Mouse (Mus musculus): ENCODE data around the gene Phyh. TPM values are rescaled to one million over a fixed set of nuclear protein-coding genes. Genes with fewer than 3 reads are reported as not detected.

Gene Phyh
- polyA plus RNA-seq, 1 experiment from 2014 or later: 45.1 TPM

GRCm38 (mm10) chr2:4969083-4969482, 50.3 kb downstream of the Phyh start:
- no peak overlapping the region for H3K4me2 ChIP-seq
- H3K27me3 ChIP-seq (replicated peaks; ENCODE audit: control insufficient read depth, insufficient read depth, low read length): no peaks in the 10 kb centered on the region
- WGBS: 91% methylated on average over 1 of the region's 2 CpGs
- no peak for ATAC-seq (replicated peaks; ENCODE audit: low FRiP score)
- no peak overlapping the region for H3K4me3 ChIP-seq (ENCODE audit: low read depth, low read length)
- no peak overlapping the region for H3K27ac ChIP-seq (ENCODE audit: low read depth, low read length)
- H3K36me3 ChIP-seq (ENCODE audit: control insufficient read depth, insufficient read depth, low read length): no peaks in the 10 kb centered on the region
- DNase-seq (ENCODE audit: low spot score): no peak
- no peaks in the 10 kb centered on the region for H3K4me1 ChIP-seq (replicated peaks; ENCODE audit: control insufficient read depth, insufficient read depth, low read length)
- no peaks in the 10 kb centered on the region for H3K9me3 ChIP-seq (ENCODE audit: control insufficient read depth, low read length)
- H3K9ac ChIP-seq (ENCODE audit: low read depth, low read length): no peak overlapping the region

- Histone ChIP-seq H3K4me1 (replicated peaks; ENCODE audit: control insufficient read depth, insufficient read depth, low read length) (no peaks in the 10 kb centered on the region), H3K27me3 (replicated peaks; ENCODE audit: control insufficient read depth, insufficient read depth, low read length) (no peaks in the 10 kb centered on the region), H3K9me3 (ENCODE audit: control insufficient read depth, low read length) (no peaks in the 10 kb centered on the region), H3K4me3 (ENCODE audit: low read depth, low read length) (no peak within 1 kb of the TSS), H3K9ac (ENCODE audit: low read depth, low read length) (no peak within 1 kb of the TSS), H3K36me3 (ENCODE audit: control insufficient read depth, insufficient read depth, low read length) (no peaks in the 10 kb centered on the region), H3K27ac (ENCODE audit: low read depth, low read length) (no peak within 1 kb of the TSS), H3K4me2 (no peak within 1 kb of the TSS)
- no peak for ATAC-seq (replicated peaks; ENCODE audit: low FRiP score)
- DNase-seq (ENCODE audit: low spot score): no peak
- 69% methylated on average over 5 of the region's 5 CpGs for WGBS
Observed at GRCm38 (mm10) chr2:4975807-4976206, 57.0 kb downstream of the Phyh start, which contains the start of gene Ucma. Gene Ucma, plus strand, starts transcription at chr2:4976122.

- DNase-seq (ENCODE audit: low spot score) (no peak), ATAC-seq (replicated peaks; ENCODE audit: low FRiP score) (no peak)
- H3K36me3 ChIP-seq (ENCODE audit: control insufficient read depth, insufficient read depth, low read length): no peaks in the 10 kb centered on the region
- no peak overlapping the region for H3K9ac ChIP-seq (ENCODE audit: low read depth, low read length)
- H3K4me1 ChIP-seq (replicated peaks; ENCODE audit: control insufficient read depth, insufficient read depth, low read length): no peaks in the 10 kb centered on the region
- H3K9me3 ChIP-seq (ENCODE audit: control insufficient read depth, low read length): no peaks in the 10 kb centered on the region
- H3K27me3 ChIP-seq (replicated peaks; ENCODE audit: control insufficient read depth, insufficient read depth, low read length): no peaks in the 10 kb centered on the region
- 45% methylated on average over 8 of the region's 8 CpGs for WGBS
- no peak overlapping the region for H3K27ac ChIP-seq (ENCODE audit: low read depth, low read length)
- no peak overlapping the region for H3K4me3 ChIP-seq (ENCODE audit: low read depth, low read length)
- H3K4me2 ChIP-seq: no peak overlapping the region
Observed at GRCm38 (mm10) chr2:4978091-4978490, 59.3 kb downstream of the Phyh start.

- H3K4me2 ChIP-seq: no peak overlapping the region
- 34% methylated on average over 5 of the region's 5 CpGs for WGBS
- H3K4me1 ChIP-seq (replicated peaks; ENCODE audit: control insufficient read depth, insufficient read depth, low read length): no peaks in the 10 kb centered on the region
- H3K36me3 ChIP-seq (ENCODE audit: control insufficient read depth, insufficient read depth, low read length): no peaks in the 10 kb centered on the region; the same call in 1 of the 2 replicates
- H3K9me3 ChIP-seq (ENCODE audit: control insufficient read depth, low read length): no peaks in the 10 kb centered on the region
- ATAC-seq (replicated peaks; ENCODE audit: low FRiP score) (no peak), DNase-seq (ENCODE audit: low spot score) (no peak)
- H3K4me3 ChIP-seq (ENCODE audit: low read depth, low read length): no peak overlapping the region
- H3K9ac ChIP-seq (ENCODE audit: low read depth, low read length): no peak overlapping the region
- H3K27me3 ChIP-seq (replicated peaks; ENCODE audit: control insufficient read depth, insufficient read depth, low read length): no peaks in the 10 kb centered on the region
- no peak overlapping the region for H3K27ac ChIP-seq (ENCODE audit: low read depth, low read length)
Observed at GRCm38 (mm10) chr2:4983987-4984386, 65.2 kb downstream of the Phyh start.

- no peaks in the 10 kb centered on the region for H3K27me3 ChIP-seq (replicated peaks; ENCODE audit: control insufficient read depth, insufficient read depth, low read length)
- H3K9ac ChIP-seq (ENCODE audit: low read depth, low read length): no peak overlapping the region
- DNase-seq (ENCODE audit: low spot score) (no peak), ATAC-seq (replicated peaks; ENCODE audit: low FRiP score) (no peak)
- 71% methylated on average over 6 of the region's 6 CpGs for WGBS
- H3K27ac ChIP-seq (ENCODE audit: low read depth, low read length): no peak overlapping the region
- no peak overlapping the region for H3K4me3 ChIP-seq (ENCODE audit: low read depth, low read length)
- no peaks in the 10 kb centered on the region; the same call in 1 of the 2 replicates for H3K36me3 ChIP-seq (ENCODE audit: control insufficient read depth, insufficient read depth, low read length)
- H3K9me3 ChIP-seq (ENCODE audit: control insufficient read depth, low read length): no peaks in the 10 kb centered on the region
- no peaks in the 10 kb centered on the region for H3K4me1 ChIP-seq (replicated peaks; ENCODE audit: control insufficient read depth, insufficient read depth, low read length)
- no peak overlapping the region for H3K4me2 ChIP-seq
Observed at GRCm38 (mm10) chr2:4985000-4985399, 66.2 kb downstream of the Phyh start.

GRCm38 (mm10) chr2:4986798-4987197, 68.0 kb downstream of the Phyh start:
- ATAC-seq (replicated peaks; ENCODE audit: low FRiP score) (no peak), DNase-seq (ENCODE audit: low spot score) (no peak)
- Histone ChIP-seq H3K4me3 (ENCODE audit: low read depth, low read length) (no peak overlapping the region), H3K36me3 (ENCODE audit: control insufficient read depth, insufficient read depth, low read length) (peaks cover 14% of the 10 kb centered on the region; the same call in 1 of the 2 replicates), H3K4me2 (no peak overlapping the region), H3K9ac (ENCODE audit: low read depth, low read length) (no peak overlapping the region), H3K27ac (ENCODE audit: low read depth, low read length) (no peak overlapping the region), H3K4me1 (replicated peaks; ENCODE audit: control insufficient read depth, insufficient read depth, low read length) (no peaks in the 10 kb centered on the region), H3K9me3 (ENCODE audit: control insufficient read depth, low read length) (no peaks in the 10 kb centered on the region), H3K27me3 (replicated peaks; ENCODE audit: control insufficient read depth, insufficient read depth, low read length) (no peaks in the 10 kb centered on the region)
- 89% methylated on average over 4 of the region's 4 CpGs for WGBS

- H3K27ac ChIP-seq (ENCODE audit: low read depth, low read length): no peak overlapping the region
- no peak overlapping the region for H3K4me2 ChIP-seq
- ATAC-seq (replicated peaks; ENCODE audit: low FRiP score) (no peak), DNase-seq (ENCODE audit: low spot score) (no peak)
- 82% methylated on average over 8 of the region's 8 CpGs for WGBS
- H3K36me3 ChIP-seq (ENCODE audit: control insufficient read depth, insufficient read depth, low read length): peaks cover 18% of the 10 kb centered on the region
- H3K4me1 ChIP-seq (replicated peaks; ENCODE audit: control insufficient read depth, insufficient read depth, low read length): no peaks in the 10 kb centered on the region
- no peaks in the 10 kb centered on the region for H3K9me3 ChIP-seq (ENCODE audit: control insufficient read depth, low read length)
- H3K4me3 ChIP-seq (ENCODE audit: low read depth, low read length): no peak overlapping the region
- no peaks in the 10 kb centered on the region for H3K27me3 ChIP-seq (replicated peaks; ENCODE audit: control insufficient read depth, insufficient read depth, low read length)
- H3K9ac ChIP-seq (ENCODE audit: low read depth, low read length): no peak overlapping the region
Observed at GRCm38 (mm10) chr2:4987388-4988180, 68.8 kb downstream of the Phyh start.

Data from liver, embryonic 11.5 days (tissue).